Mouse (Mus musculus): Measurements from ENCODE around the gene Olfr279. TPM values are rescaled to one million over a fixed set of nuclear protein-coding genes. Genes with fewer than 3 reads are reported as not detected.
A peak's percentile ranks its signal among the peaks of the same experiment; 100 is the strongest.

Olfr279 gene
- polyA plus RNA-seq, 1 experiment = not detected

GRCm38 (mm10) chr15:98537923-98538322 is 45.7 kb downstream of the Olfr279 start:
- no peak overlapping the region for H3K4me3 ChIP-seq (ENCODE audit: insufficient read depth, low read length)
- TF ChIP-seq POLR2A (IDR thresholded peaks at IDR 0.05; ENCODE audit: borderline replicate concordance, low read depth, low read length) (no peak), CTCF (IDR thresholded peaks at IDR 0.05; ENCODE audit: low read depth, low read length) (no peak)
- H3K4me1 ChIP-seq (ENCODE audit: control insufficient read depth, insufficient read depth, low read length) = peaks cover 23% of the 10 kb centered on the region
- no peak overlapping the region for H3K27ac ChIP-seq (ENCODE audit: insufficient read depth, low read depth, low read length)

- Histone ChIP-seq H3K27ac (ENCODE audit: insufficient read depth, low read depth, low read length) (peak overlapping the region; percentile 78), H3K4me3 (ENCODE audit: insufficient read depth, low read length) (peak overlapping the region; percentile 22), H3K4me1 (ENCODE audit: control insufficient read depth, insufficient read depth, low read length) (peaks cover 35% of the 10 kb centered on the region)
- TF ChIP-seq CTCF (IDR thresholded peaks at IDR 0.05; ENCODE audit: low read depth, low read length) (no peak), POLR2A (IDR thresholded peaks at IDR 0.05; ENCODE audit: borderline replicate concordance, low read depth, low read length) (no peak)
Observed at GRCm38 (mm10) chr15:98541064-98541463, 48.9 kb downstream of the Olfr279 start.

GRCm38 (mm10) chr15:98543341-98543740 is 51.1 kb downstream of the Olfr279 start:
- peak overlapping the region; percentile 30; the same call in 1 of the 2 replicates for H3K27ac ChIP-seq (ENCODE audit: insufficient read depth, low read depth, low read length)
- no peak overlapping the region for H3K4me3 ChIP-seq (ENCODE audit: insufficient read depth, low read length)
- TF ChIP-seq POLR2A (IDR thresholded peaks at IDR 0.05; ENCODE audit: borderline replicate concordance, low read depth, low read length) (no peak), CTCF (IDR thresholded peaks at IDR 0.05; ENCODE audit: low read depth, low read length) (no peak)
- peaks cover 31% of the 10 kb centered on the region for H3K4me1 ChIP-seq (ENCODE audit: control insufficient read depth, insufficient read depth, low read length)

- peaks cover 27% of the 10 kb centered on the region for H3K4me1 ChIP-seq (ENCODE audit: control insufficient read depth, insufficient read depth, low read length)
- H3K4me3 ChIP-seq (ENCODE audit: insufficient read depth, low read length) = no peak overlapping the region
- TF ChIP-seq CTCF (IDR thresholded peaks at IDR 0.05; ENCODE audit: low read depth, low read length) (no peak), POLR2A (IDR thresholded peaks at IDR 0.05; ENCODE audit: borderline replicate concordance, low read depth, low read length) (no peak)
- no peak overlapping the region for H3K27ac ChIP-seq (ENCODE audit: insufficient read depth, low read depth, low read length)
Observed at GRCm38 (mm10) chr15:98545151-98545550, 52.9 kb downstream of the Olfr279 start.

- peaks cover 29% of the 10 kb centered on the region for H3K4me1 ChIP-seq (ENCODE audit: control insufficient read depth, insufficient read depth, low read length)
- H3K27ac ChIP-seq (ENCODE audit: insufficient read depth, low read depth, low read length) = no peak overlapping the region
Observed at GRCm38 (mm10) chr15:98546843-98547242, 54.6 kb downstream of the Olfr279 start.

More at GRCm38 (mm10) chr15:98546843-98547242, 54.6 kb downstream of the Olfr279 start:
- no peak overlapping the region for H3K4me3 ChIP-seq (ENCODE audit: insufficient read depth, low read length)
- TF ChIP-seq CTCF (IDR thresholded peaks at IDR 0.05; ENCODE audit: low read depth, low read length) (no peak), POLR2A (IDR thresholded peaks at IDR 0.05; ENCODE audit: borderline replicate concordance, low read depth, low read length) (no peak)

Other genes with a start within 250 kb of the Olfr279 start
- gene H1fnt, start 235.1 kb upstream of the Olfr279 start, polyA plus RNA-seq (2012; ENCODE audit: insufficient read depth, insufficient read length, missing spikeins) = not detected in 2 replicates
- not detected in 2 replicates for gene Zfp641, start 196.2 kb upstream of the Olfr279 start, polyA plus RNA-seq (2012; ENCODE audit: insufficient read depth, insufficient read length, missing spikeins)
- not detected in 2 replicates for gene Olfr285, start 175.0 kb upstream of the Olfr279 start, polyA plus RNA-seq (2012; ENCODE audit: insufficient read depth, insufficient read length, missing spikeins)
- not detected in 2 replicates for gene Olfr284, start 151.4 kb upstream of the Olfr279 start, polyA plus RNA-seq (2012; ENCODE audit: insufficient read depth, insufficient read length, missing spikeins)
- gene Olfr283, start 111.5 kb upstream of the Olfr279 start, polyA plus RNA-seq (2012; ENCODE audit: insufficient read depth, insufficient read length, missing spikeins) = not detected in 2 replicates
- gene Olfr282, start 61.2 kb upstream of the Olfr279 start, polyA plus RNA-seq (2012; ENCODE audit: insufficient read depth, insufficient read length, missing spikeins) = not detected in 2 replicates
- not detected in 2 replicates for gene Olfr281, start 39.8 kb upstream of the Olfr279 start, polyA plus RNA-seq (2012; ENCODE audit: insufficient read depth, insufficient read length, missing spikeins)
- gene OR5BS1P, start 22.5 kb upstream of the Olfr279 start, polyA plus RNA-seq (2012; ENCODE audit: insufficient read depth, insufficient read length, missing spikeins) = not detected in 2 replicates
- gene Lalba, start 9.7 kb upstream of the Olfr279 start, polyA plus RNA-seq (2012; ENCODE audit: insufficient read depth, insufficient read length, missing spikeins) = not detected in 2 replicates
- 56.6 and 62.4 TPM in 2 replicates for gene Kansl2, start 41.9 kb downstream of the Olfr279 start, polyA plus RNA-seq (2012; ENCODE audit: insufficient read depth, insufficient read length, missing spikeins)
- gene Ccnt1, start 78.5 kb downstream of the Olfr279 start, polyA plus RNA-seq (2012; ENCODE audit: insufficient read depth, insufficient read length, missing spikeins) = 42.6 and 44.0 TPM in 2 replicates
- not detected in 2 replicates for gene 4930415O20Rik, start 78.6 kb downstream of the Olfr279 start, polyA plus RNA-seq (2012; ENCODE audit: insufficient read depth, insufficient read length, missing spikeins)
- gene Adcy6, start 117.7 kb downstream of the Olfr279 start, polyA plus RNA-seq (2012; ENCODE audit: insufficient read depth, insufficient read length, missing spikeins) = 0.35 and 0.72 TPM in 2 replicates
- gene Cacnb3, start 138.4 kb downstream of the Olfr279 start, polyA plus RNA-seq (2012; ENCODE audit: insufficient read depth, insufficient read length, missing spikeins) = 0.88 and 1.3 TPM in 2 replicates
- 83.1 and 84.9 TPM in 2 replicates for gene Ddx23, start 170.5 kb downstream of the Olfr279 start, polyA plus RNA-seq (2012; ENCODE audit: insufficient read depth, insufficient read length, missing spikeins)
- gene Rnd1, start 185.1 kb downstream of the Olfr279 start, polyA plus RNA-seq (2012; ENCODE audit: insufficient read depth, insufficient read length, missing spikeins) = 1.1 TPM in 2 replicates
- gene Ccdc65, start 215.8 kb downstream of the Olfr279 start, polyA plus RNA-seq (2012; ENCODE audit: insufficient read depth, insufficient read length, missing spikeins) = not detected in 2 replicates
- gene Fkbp11, start 235.8 kb downstream of the Olfr279 start, polyA plus RNA-seq (2012; ENCODE audit: insufficient read depth, insufficient read length, missing spikeins) = 0.93 TPM in 1 of 2 replicates, not detected in the other